ENCODE assay signal across 15 mouse cellular contexts in the genomic region with DNA sequence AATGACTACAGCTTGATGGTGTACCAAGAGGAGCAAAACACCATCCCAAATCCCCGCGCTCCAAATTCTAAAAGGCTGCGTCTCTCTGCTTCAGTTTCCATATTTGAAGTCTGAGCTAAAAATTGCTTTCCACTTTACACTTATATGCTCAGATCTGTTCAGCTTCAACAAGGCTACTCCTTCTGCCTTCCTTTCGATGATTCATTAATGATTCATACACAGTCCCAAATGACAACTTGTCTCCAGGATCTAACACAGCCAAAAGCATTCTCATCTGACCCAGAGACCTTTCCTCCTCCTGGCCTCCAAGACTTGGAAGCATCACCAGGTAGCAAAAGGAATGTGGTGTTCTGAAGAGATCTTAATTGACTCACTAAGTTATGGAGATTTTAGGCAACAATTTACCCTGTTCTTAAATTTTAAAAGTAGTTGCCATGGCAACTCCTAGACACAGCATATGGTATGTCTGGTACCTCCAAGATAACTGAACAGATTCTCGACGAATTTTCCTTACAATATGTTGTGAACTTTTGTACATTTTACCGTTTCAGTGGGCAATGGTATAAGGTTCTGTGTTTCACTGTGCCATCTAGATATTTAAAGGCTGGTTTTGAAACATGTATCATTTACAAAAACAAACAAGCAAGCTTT.
A peak's percentile ranks its signal among the peaks of the same experiment; 100 is the strongest.
DNase-seq lines count a peak whose midpoint lies in the region; ATAC-seq and TF ChIP-seq lines count a peak whose summit lies in the region.
"Had no signal": no experiment of that assay in that cellular context is flagged by ENCODE, and none has a peak within 500 bp of the region (broad histone marks: within the 10 kb centered on the region; RNA-seq: fewer than 3 reads in every experiment).

No protein-coding gene starts in this region.

- intact Hi-C loops in left cerebral cortex, postnatal 14 days (cut with DNase I): no loop called here

- H3K4me3 ChIP-seq in stomach, postnatal 0 days (ENCODE audit: low read depth, low read length): no peak overlapping the region
- H3K4me3 ChIP-seq in intestine, postnatal 0 days (ENCODE audit: low read depth, low read length): no peak overlapping the region
- H3K4me3 ChIP-seq: embryonic facial prominence, embryonic 10.5 days; heart, embryonic 13.5 days; limb, embryonic 12.5 days had no signal

- no peaks in the 10 kb centered on the region for H3K27me3 ChIP-seq in stomach, postnatal 0 days (ENCODE audit: control insufficient read depth, insufficient read depth, low read length)
- H3K27me3 ChIP-seq in intestine, postnatal 0 days (replicated peaks; ENCODE audit: control insufficient read depth, insufficient read depth, low read length): no peaks in the 10 kb centered on the region
- H3K27me3 ChIP-seq: heart, embryonic 13.5 days; limb, embryonic 12.5 days had no signal

- no peak for TF ChIP-seq CTCF in stomach, postnatal 0 days (IDR thresholded peaks at IDR 0.05; ENCODE audit: low read depth)
- no peak for TF ChIP-seq CTCF in intestine, postnatal 0 days (IDR thresholded peaks at IDR 0.05; ENCODE audit: low read depth)

- no peak for TF ChIP-seq EP300 in stomach, postnatal 0 days (optimal IDR thresholded peaks at IDR 0.05)

- H3K9ac ChIP-seq in stomach, postnatal 0 days (ENCODE audit: low read length): no peak overlapping the region
- no peak overlapping the region for H3K9ac ChIP-seq in intestine, postnatal 0 days (ENCODE audit: low read depth, low read length)
- H3K9ac ChIP-seq: heart, embryonic 13.5 days; limb, embryonic 12.5 days had no signal

- no peaks in the 10 kb centered on the region for H3K9me3 ChIP-seq in stomach, postnatal 0 days (ENCODE audit: control insufficient read depth, low read length)
- no peaks in the 10 kb centered on the region for H3K9me3 ChIP-seq in intestine, postnatal 0 days (ENCODE audit: control insufficient read depth)
- H3K9me3 ChIP-seq: embryonic facial prominence, embryonic 10.5 days; heart, embryonic 13.5 days; limb, embryonic 12.5 days had no signal

- H3K36me3 ChIP-seq in stomach, postnatal 0 days (ENCODE audit: control insufficient read depth, insufficient read depth, low read length): no peaks in the 10 kb centered on the region
- H3K36me3 ChIP-seq in intestine, postnatal 0 days (ENCODE audit: control insufficient read depth, insufficient read depth): no peaks in the 10 kb centered on the region
- H3K36me3 ChIP-seq: embryonic facial prominence, embryonic 10.5 days; heart, embryonic 13.5 days; limb, embryonic 12.5 days had no signal

- 83% methylated on average over 7 of the region's 7 CpGs for WGBS in stomach, postnatal 0 days
- 85% methylated on average over 7 of the region's 7 CpGs for WGBS in intestine, postnatal 0 days

- H3K4me2 ChIP-seq in stomach, postnatal 0 days (replicated peaks; ENCODE audit: low read depth): no peak overlapping the region
- no peak overlapping the region for H3K4me2 ChIP-seq in intestine, postnatal 0 days (replicated peaks; ENCODE audit: low read depth)
- H3K4me2 ChIP-seq: heart, embryonic 13.5 days; limb, embryonic 12.5 days; midbrain, embryonic 11.5 days had no signal

- no peak overlapping the region for H3K27ac ChIP-seq in stomach, postnatal 0 days (replicated peaks)
- no peak overlapping the region for H3K27ac ChIP-seq in intestine, postnatal 0 days (ENCODE audit: low read depth, low read length)
- H3K27ac ChIP-seq: embryonic facial prominence, embryonic 10.5 days; heart, embryonic 13.5 days; limb, embryonic 12.5 days had no signal

- DNase-seq in right cerebral cortex, adult 18-20 months: peak; percentile 30
- no peak for DNase-seq in right cerebral cortex, postnatal 14 days
- DNase-seq in layer of hippocampus, adult 11-12 months (ENCODE audit: low spot score): peak; percentile 24
- DNase-seq in left cerebral cortex, postnatal 14 days (ENCODE audit: low spot score in 2 of 2): peak; percentile 39 to 52
- DNase-seq in stomach, postnatal 0 days (ENCODE audit: low spot score): no peak
- DNase-seq in urinary bladder, postnatal 10 days (ENCODE audit: low spot score): no peak
- DNase-seq: cerebellum, adult 8-10 months; gastrocnemius, postnatal 14 days; kidney, postnatal 25 days had no signal

- ATAC-seq in stomach, postnatal 0 days (ENCODE audit: low FRiP score, low TSS enrichment): no peak
- no peak for ATAC-seq in intestine, postnatal 0 days
- ATAC-seq: intestine, embryonic 16.5 days had no signal

- no peaks in the 10 kb centered on the region for H3K4me1 ChIP-seq in stomach, postnatal 0 days (replicated peaks; ENCODE audit: control insufficient read depth, insufficient read depth)
- no peaks in the 10 kb centered on the region for H3K4me1 ChIP-seq in intestine, postnatal 0 days (replicated peaks; ENCODE audit: control insufficient read depth, insufficient read depth, low read length)
- H3K4me1 ChIP-seq: embryonic facial prominence, embryonic 10.5 days; heart, embryonic 13.5 days; limb, embryonic 12.5 days had no signal

Comparison
In these comparisons a context has a peak if more than half of its experiments do, and no peak if none do; other contexts are left out.
1. DNase-seq: peak in right cerebral cortex, adult 18-20 months (single experiment), layer of hippocampus, adult 11-12 months (single experiment) and left cerebral cortex, postnatal 14 days (2 of 2); none in right cerebral cortex, postnatal 14 days (single experiment), stomach, postnatal 0 days (single experiment) and urinary bladder, postnatal 10 days (single experiment).